Mouse (Mus musculus) kidney, adult 9 months (tissue): ENCODE results near the gene Usp34.
"Not testable (repeated sequence)": the region's sequence is repeated elsewhere in the genome, so short reads cannot be mapped to it uniquely, and the experiment has no call there.

Experiments used
- DNase-seq: peaks from one replicate; pipeline ENCODE4 v3.0.0; 2022

Usp34 gene

DNA sequence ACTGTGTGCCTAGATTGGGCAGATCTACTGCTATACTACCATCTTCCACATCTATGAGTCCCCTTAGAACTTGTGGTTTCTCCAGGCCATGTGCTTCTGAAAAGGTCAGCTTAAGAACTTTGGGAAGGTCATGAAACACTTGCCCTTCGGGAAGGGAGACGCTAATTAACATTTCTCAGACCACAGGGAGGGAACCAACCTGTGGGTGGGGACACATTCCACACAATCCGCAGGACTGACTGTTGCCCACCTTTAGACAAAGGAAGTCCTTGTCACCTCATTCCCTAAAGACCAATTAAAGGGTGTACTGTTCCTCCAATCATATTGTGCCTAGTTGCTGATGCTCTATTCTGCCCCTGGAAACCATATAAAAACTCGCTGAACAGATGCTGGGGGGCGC, 198.1 kb downstream of the Usp34 start:
- DNase-seq = not testable (repeated sequence)

DNA sequence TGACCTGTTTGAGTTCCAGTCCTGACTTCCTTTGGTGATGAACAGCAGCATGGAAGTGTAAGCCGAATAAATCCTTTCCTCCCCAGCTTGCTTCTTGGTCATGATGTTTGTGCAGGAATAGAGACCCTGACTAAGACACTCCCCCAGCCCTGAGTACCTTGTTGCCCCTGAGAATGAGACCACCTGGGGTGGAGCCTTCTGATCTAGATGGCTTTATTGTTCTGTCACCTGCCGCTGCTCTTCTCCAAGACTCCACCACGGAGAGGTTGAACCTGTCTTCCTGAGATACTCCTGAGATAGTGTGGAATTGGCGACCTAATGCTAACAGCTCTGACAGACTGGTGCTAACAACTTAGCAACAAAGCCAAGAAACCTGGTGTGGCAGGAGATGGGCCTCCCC, 208.1 kb downstream of the Usp34 start:
- DNase-seq = not testable (repeated sequence)

DNA sequence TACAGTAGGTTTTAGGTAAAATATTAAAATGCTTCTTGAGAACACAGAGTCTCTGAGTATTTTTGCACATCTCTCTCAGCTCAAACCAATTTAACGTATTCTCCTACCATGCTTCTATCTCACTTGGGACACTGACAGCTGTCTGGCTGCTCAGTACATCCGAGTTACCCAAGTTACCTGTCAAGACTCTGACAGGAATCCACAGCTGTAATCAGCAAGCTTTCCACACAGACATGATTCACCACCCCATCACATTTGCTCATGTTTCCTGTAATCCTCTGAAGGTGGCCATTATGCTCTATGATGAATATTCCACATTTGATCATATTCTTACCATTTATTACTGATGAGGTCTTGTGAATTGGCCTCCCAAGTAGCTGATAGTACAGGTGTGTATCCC, 208.6 kb downstream of the Usp34 start:
- DNase-seq = no peak

DNA sequence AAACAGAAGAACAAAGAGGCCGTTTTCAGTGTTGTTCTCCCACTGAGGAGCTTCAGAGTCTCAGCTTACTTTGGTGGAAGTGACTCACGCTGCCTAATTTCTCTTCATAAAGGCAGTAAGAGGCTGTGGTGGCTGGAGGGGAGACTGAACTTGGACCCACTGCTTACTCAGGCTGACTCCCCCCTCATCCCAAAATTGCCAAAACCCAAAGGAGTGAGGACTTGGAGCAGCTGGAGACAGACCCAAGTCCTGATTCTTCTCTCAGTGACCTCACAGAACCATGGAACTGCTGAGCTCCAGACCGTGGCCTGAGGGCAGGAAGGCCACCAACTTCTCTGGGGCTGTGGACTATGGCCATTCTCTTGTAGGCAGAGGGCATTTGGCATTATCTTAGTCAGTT, 212.3 kb downstream of the Usp34 start:
- no peak for DNase-seq

DNA sequence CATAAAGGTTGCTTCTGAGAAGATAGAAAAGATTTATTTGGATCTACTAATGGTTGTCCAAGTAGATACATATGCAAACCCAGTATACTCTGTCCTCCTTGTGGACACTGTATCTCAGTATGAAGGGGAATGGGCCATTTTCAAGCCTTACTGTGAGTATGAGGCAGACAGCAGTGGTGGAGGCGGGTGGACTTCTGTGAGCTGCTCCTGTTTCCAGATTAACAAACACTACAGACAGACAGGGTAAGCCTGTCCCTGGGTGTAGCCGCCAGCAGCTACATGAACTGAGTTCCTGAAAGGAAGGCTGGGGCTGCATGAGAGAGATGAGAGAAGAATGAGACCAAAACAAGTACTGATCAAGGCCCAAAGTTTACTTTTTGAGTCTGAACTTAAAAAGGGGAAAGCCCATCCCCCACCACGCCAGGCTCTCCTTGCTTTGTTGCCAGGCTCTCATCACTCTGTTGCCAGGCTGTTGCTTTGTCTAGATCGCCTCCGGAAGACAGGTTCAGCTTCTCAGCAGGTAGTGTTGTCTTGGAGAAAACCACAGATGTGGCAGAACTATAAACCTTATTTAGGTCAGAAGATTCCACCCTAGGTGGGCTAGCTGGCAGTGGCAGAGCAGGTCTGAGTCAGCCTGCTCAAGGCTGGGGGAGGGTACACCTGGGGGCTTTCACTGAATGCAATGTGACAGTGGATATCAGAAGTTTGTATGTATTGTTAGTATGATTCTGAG, 213.9 kb downstream of the Usp34 start, which contains the start of gene 1700093K21Rik:
TSS of gene 1700093K21Rik (minus strand) at position 683 of the 733 bp plus-strand sequence.
- DNase-seq = no peak

DNA sequence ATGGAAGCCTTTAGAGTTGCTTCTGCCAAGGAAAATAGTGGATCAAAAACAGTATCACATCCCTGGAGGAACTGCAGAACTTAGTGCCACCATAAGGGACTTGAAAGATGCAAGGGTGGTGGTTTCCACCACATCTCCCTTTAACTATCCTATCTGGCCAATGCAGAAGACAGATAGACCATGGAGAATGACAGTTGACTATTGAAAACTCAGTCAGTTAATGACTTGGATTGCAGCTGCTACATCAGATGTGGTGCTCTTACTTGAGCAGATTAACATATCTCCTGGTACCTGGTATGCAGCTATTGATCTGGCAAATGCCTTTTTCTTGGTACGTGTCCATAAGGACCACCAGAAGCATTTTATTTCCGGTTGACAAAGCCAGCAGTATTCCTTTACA, 230.8 kb downstream of the Usp34 start:
- DNase-seq = no peak
